Mouse (Mus musculus): ENCODE data around the gene Art2b. TPM values are rescaled to one million over a fixed set of nuclear protein-coding genes. Genes with fewer than 3 reads are reported as not detected.
A peak's percentile ranks its signal among the peaks of the same experiment; 100 is the strongest.

Gene Art2b
- polyA plus RNA-seq, 1 experiment = 5.4 TPM

DNA sequence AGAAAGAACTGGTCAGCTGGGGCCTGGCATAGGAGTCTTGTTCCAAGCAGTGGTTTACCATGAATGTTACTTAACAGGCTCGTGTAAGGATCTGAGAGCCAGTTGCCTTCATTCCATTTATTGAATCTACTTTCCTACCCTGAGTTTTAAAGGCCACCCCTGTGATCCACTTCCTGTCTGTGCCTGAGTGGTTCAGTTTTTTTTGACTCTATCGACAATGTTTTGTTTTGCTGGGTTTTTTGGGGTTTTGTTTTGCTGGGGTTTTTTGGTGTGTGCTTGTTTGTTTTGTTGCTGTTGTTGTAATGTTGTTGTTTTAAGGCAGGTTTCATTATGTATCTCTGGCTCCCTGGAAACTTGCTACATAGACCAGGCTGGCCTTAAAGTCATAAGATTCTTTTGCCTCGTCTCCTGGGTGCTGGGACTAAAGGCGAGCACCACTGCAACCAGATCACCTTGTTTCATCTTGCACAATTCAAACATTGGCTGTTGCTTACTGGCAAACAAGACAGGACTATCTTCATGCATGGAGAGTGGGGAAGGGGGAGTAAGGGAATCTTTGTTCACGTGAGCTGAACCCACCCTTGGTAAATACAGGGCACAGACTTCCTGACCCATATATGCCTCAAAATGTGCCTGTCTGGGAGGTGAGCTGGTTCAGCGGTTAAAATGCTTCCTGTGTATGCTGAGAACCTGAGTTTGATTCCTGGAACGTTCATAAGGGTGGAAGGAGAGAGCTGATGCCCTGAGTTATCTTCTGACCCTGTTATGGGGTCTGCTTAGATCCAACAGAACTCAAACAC lies 34.5 kb downstream of the Art2b start:
- DNase-seq = peak; percentile 18
- no peak overlapping the region for H3K4me3 ChIP-seq (ENCODE audit: control insufficient read depth, insufficient read depth, low read length)
- no peaks in the 10 kb centered on the region for H3K27me3 ChIP-seq (ENCODE audit: control insufficient read depth, insufficient read depth, low read length)
- 19% methylated on average over 7 of the region's 7 CpGs for WGBS
- H3K27ac ChIP-seq (ENCODE audit: control insufficient read depth, insufficient read depth, low read length) = peak overlapping the region; percentile 66
- TF ChIP-seq POLR2A (IDR thresholded peaks at IDR 0.05; ENCODE audit: control insufficient read depth, extremely low read depth, insufficient read depth, low read length, poor library complexity) (no peak), CTCF (IDR thresholded peaks at IDR 0.05; ENCODE audit: borderline replicate concordance, control insufficient read depth, extremely low read depth, insufficient read depth, low read length, poor library complexity) (no peak)
- H3K4me1 ChIP-seq (replicated peaks; ENCODE audit: control insufficient read depth, insufficient read depth, low read length) = peaks cover 17% of the 10 kb centered on the region
- H3K36me3 ChIP-seq (ENCODE audit: control insufficient read depth, insufficient read depth, low read length) = no peaks in the 10 kb centered on the region

DNA sequence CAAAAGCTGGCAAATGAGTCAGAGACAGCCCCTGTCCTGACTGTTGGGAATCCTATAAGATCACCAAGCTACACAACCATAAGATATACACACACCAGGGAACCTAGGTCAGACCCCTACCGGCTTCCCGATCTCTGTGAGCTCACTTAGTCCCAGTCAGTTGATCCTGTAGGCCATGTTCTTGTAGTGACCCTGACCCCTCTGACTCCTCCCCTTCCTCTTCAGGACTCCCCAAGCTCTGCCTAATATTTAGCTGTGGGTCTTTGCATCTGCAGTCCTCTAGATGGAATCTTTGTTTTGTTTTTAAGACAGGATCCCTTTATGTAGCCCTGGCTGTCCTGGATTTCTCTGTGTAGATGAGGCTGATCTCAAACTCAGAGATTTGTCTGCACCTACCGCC lies 36.1 kb downstream of the Art2b start:
- WGBS = 97% methylated on average over 3 of the region's 3 CpGs
- H3K4me3 ChIP-seq (ENCODE audit: control insufficient read depth, insufficient read depth, low read length) = no peak overlapping the region
- no peak overlapping the region for H3K27ac ChIP-seq (ENCODE audit: control insufficient read depth, insufficient read depth, low read length)
- DNase-seq = no peak
- no peak for TF ChIP-seq POLR2A (IDR thresholded peaks at IDR 0.05; ENCODE audit: control insufficient read depth, extremely low read depth, insufficient read depth, low read length, poor library complexity)
- TF ChIP-seq CTCF (IDR thresholded peaks at IDR 0.05; ENCODE audit: borderline replicate concordance, control insufficient read depth, extremely low read depth, insufficient read depth, low read length, poor library complexity) = no peak
- H3K27me3 ChIP-seq (ENCODE audit: control insufficient read depth, insufficient read depth, low read length) = no peaks in the 10 kb centered on the region
- no peaks in the 10 kb centered on the region for H3K36me3 ChIP-seq (ENCODE audit: control insufficient read depth, insufficient read depth, low read length)
- H3K4me1 ChIP-seq (replicated peaks; ENCODE audit: control insufficient read depth, insufficient read depth, low read length) = peaks cover 17% of the 10 kb centered on the region

DNA sequence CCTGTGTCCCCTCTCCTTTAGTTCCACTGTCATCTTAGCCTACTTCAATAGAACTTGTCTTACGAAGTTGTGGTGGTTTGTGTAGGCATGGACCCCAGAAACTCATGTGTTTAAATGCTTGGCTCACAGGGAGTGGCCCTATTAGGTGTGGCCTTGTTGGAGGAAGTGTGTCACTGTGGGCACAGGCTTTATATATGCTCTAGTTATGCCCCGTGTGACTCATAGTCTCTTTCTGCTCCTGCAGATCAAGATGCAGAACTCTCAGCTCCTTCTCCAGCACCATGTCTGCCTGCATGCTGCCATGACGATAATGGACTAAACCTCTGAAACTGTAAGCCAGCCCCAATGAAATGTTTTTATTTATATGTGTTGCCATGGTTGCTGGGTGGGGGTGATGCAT lies 37.7 kb downstream of the Art2b start:
- no peaks in the 10 kb centered on the region for H3K27me3 ChIP-seq (ENCODE audit: control insufficient read depth, insufficient read depth, low read length)
- H3K4me3 ChIP-seq (ENCODE audit: control insufficient read depth, insufficient read depth, low read length) = no peak overlapping the region
- no peaks in the 10 kb centered on the region for H3K36me3 ChIP-seq (ENCODE audit: control insufficient read depth, insufficient read depth, low read length)
- TF ChIP-seq POLR2A (IDR thresholded peaks at IDR 0.05; ENCODE audit: control insufficient read depth, extremely low read depth, insufficient read depth, low read length, poor library complexity) = no peak
- no peak for TF ChIP-seq CTCF (IDR thresholded peaks at IDR 0.05; ENCODE audit: borderline replicate concordance, control insufficient read depth, extremely low read depth, insufficient read depth, low read length, poor library complexity)
- no peak overlapping the region for H3K27ac ChIP-seq (ENCODE audit: control insufficient read depth, insufficient read depth, low read length)
- peaks cover 16% of the 10 kb centered on the region for H3K4me1 ChIP-seq (replicated peaks; ENCODE audit: control insufficient read depth, insufficient read depth, low read length)
- 86% methylated on average over 3 of the region's 3 CpGs for WGBS
- no peak for DNase-seq

DNA sequence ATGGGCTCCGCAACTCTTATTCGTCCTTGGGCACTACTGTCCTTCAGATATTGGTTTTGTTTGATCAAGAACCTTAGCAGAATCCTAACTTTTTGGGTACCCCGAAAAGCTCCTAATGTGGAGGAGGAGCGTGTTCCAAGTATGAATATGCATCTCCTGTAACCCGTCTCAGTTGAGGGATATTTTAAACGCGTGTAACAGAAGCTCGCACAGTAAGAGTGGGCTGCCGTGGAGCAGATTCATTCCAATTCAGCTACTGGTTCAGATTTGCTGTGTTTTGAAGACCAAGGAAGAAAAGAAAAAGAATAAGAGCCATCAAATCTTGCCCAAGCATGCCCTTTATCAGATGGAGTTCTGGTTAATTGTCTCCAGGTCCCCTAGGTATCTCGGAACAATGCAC lies 43.7 kb downstream of the Art2b start:
- Histone ChIP-seq H3K4me3 (ENCODE audit: control insufficient read depth, insufficient read depth, low read length) (no peak overlapping the region), H3K27ac (ENCODE audit: control insufficient read depth, insufficient read depth, low read length) (no peak overlapping the region), H3K36me3 (ENCODE audit: control insufficient read depth, insufficient read depth, low read length) (no peaks in the 10 kb centered on the region), H3K27me3 (ENCODE audit: control insufficient read depth, insufficient read depth, low read length) (no peaks in the 10 kb centered on the region), H3K4me1 (replicated peaks; ENCODE audit: control insufficient read depth, insufficient read depth, low read length) (peaks cover 6% of the 10 kb centered on the region)
- TF ChIP-seq CTCF (IDR thresholded peaks at IDR 0.05; ENCODE audit: borderline replicate concordance, control insufficient read depth, extremely low read depth, insufficient read depth, low read length, poor library complexity) (no peak), POLR2A (IDR thresholded peaks at IDR 0.05; ENCODE audit: control insufficient read depth, extremely low read depth, insufficient read depth, low read length, poor library complexity) (no peak)
- no peak for DNase-seq
- 96% methylated on average over 10 of the region's 10 CpGs for WGBS

DNA sequence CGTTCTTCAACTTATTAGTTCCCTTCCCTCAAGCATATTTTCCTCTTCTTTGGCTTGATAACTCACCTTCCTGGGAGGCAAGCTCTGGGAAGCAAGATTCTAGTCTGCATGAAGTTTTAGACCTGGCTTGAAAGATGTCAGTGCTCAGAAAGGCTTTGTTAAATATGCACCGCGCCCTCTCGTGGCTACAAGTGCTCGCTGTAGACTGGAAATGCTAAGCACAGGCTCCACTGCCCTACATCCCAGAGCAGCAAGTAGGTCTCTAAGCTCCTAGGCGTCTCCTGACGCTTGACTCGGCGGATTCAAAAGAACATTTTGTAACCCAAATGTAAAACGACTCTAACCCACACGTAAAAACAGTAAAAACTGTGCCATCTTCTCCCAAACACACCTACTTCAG lies 44.3 kb downstream of the Art2b start:
- Histone ChIP-seq H3K36me3 (ENCODE audit: control insufficient read depth, insufficient read depth, low read length) (no peaks in the 10 kb centered on the region), H3K4me1 (replicated peaks; ENCODE audit: control insufficient read depth, insufficient read depth, low read length) (peaks cover 6% of the 10 kb centered on the region), H3K27ac (ENCODE audit: control insufficient read depth, insufficient read depth, low read length) (no peak overlapping the region), H3K4me3 (ENCODE audit: control insufficient read depth, insufficient read depth, low read length) (no peak overlapping the region), H3K27me3 (ENCODE audit: control insufficient read depth, insufficient read depth, low read length) (no peaks in the 10 kb centered on the region)
- WGBS = 6% methylated on average over 11 of the region's 11 CpGs
- TF ChIP-seq CTCF (IDR thresholded peaks at IDR 0.05; ENCODE audit: borderline replicate concordance, control insufficient read depth, extremely low read depth, insufficient read depth, low read length, poor library complexity) (peak; percentile 50; the same call in 1 of the 2 replicates), POLR2A (IDR thresholded peaks at IDR 0.05; ENCODE audit: control insufficient read depth, extremely low read depth, insufficient read depth, low read length, poor library complexity) (no peak)
- peak; percentile 69 for DNase-seq

DNA sequence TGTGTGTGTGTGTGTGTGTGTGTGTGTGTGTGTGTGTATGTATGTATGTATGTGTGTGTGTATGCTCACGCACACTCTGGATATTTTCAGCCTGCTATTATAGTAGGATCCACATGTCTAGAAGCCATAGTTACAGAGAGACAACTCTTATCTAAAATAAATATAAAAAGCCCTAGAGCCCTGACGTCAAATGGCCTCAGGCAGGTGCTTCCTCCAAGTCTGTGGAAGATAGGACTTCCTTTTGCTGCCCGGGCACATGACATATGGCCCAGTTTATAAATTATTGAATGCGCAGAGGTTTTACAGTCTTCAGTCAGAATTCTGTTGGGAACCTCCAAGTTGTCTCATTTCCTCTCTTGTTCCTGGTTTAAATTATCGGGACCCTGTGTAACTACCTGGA lies 44.7 kb downstream of the Art2b start:
- peaks cover 6% of the 10 kb centered on the region for H3K4me1 ChIP-seq (replicated peaks; ENCODE audit: control insufficient read depth, insufficient read depth, low read length)
- H3K36me3 ChIP-seq (ENCODE audit: control insufficient read depth, insufficient read depth, low read length) = no peaks in the 10 kb centered on the region
- TF ChIP-seq POLR2A (IDR thresholded peaks at IDR 0.05; ENCODE audit: control insufficient read depth, extremely low read depth, insufficient read depth, low read length, poor library complexity) (no peak), CTCF (IDR thresholded peaks at IDR 0.05; ENCODE audit: borderline replicate concordance, control insufficient read depth, extremely low read depth, insufficient read depth, low read length, poor library complexity) (no peak)
- H3K27me3 ChIP-seq (ENCODE audit: control insufficient read depth, insufficient read depth, low read length) = no peaks in the 10 kb centered on the region
- H3K4me3 ChIP-seq (ENCODE audit: control insufficient read depth, insufficient read depth, low read length) = no peak overlapping the region
- WGBS = 17% methylated on average over 5 of the region's 5 CpGs
- no peak overlapping the region for H3K27ac ChIP-seq (ENCODE audit: control insufficient read depth, insufficient read depth, low read length)
- DNase-seq = no peak

All from thymus, adult 2 months (tissue).